Mouse (Mus musculus): Measurements from ENCODE around the gene Eri2. TPM values are rescaled to one million over a fixed set of nuclear protein-coding genes. Genes with fewer than 3 reads are reported as not detected.

The Eri2 gene
- polyA plus RNA-seq, 1 experiment: 1.7 TPM

GRCm38 (mm10) chr7:119794251-119794638 lies 387 bp upstream of the Eri2 start:
- H3K4me2 ChIP-seq (ENCODE audit: low read depth): peak overlapping the region; percentile 78
- peaks cover 8% of the 10 kb centered on the region for H3K79me2 ChIP-seq (ENCODE audit: control insufficient read depth, insufficient read depth)
- TF ChIP-seq TCF3 (IDR thresholded peaks at IDR 0.05; ENCODE audit: insufficient read length, low read depth) (no peak), SRF (IDR thresholded peaks at IDR 0.05; ENCODE audit: control insufficient read depth, insufficient read length, low read depth) (no peak)
- H3K36me3 ChIP-seq (ENCODE audit: control insufficient read depth, insufficient read depth): peaks cover 4% of the 10 kb centered on the region
- H3K27me3 ChIP-seq (ENCODE audit: control insufficient read depth, insufficient read depth, insufficient read length): no peaks in the 10 kb centered on the region
- H3K4me3 ChIP-seq: peak overlapping the region; percentile 96
- H3ac ChIP-seq (ENCODE audit: control insufficient read depth, insufficient read length): peak overlapping the region; percentile 77

GRCm38 (mm10) chr7:119789024-119789423 lies 4.8 kb downstream of the Eri2 start:
- TF ChIP-seq USF1 (IDR thresholded peaks at IDR 0.05; ENCODE audit: low read depth) (no peak), TCF12 (IDR thresholded peaks at IDR 0.05; ENCODE audit: insufficient read depth, poor library complexity, severe bottlenecking) (no peak)
- Histone ChIP-seq H3K36me3 (ENCODE audit: control insufficient read depth, insufficient read depth) (peaks cover 30% of the 10 kb centered on the region), H3K79me2 (ENCODE audit: control insufficient read depth, insufficient read depth) (no peaks in the 10 kb centered on the region)

GRCm38 (mm10) chr7:119784908-119785307 lies 8.9 kb downstream of the Eri2 start:
- Histone ChIP-seq H3K4me3 (no peak overlapping the region), H3K79me2 (ENCODE audit: control insufficient read depth, insufficient read depth) (no peaks in the 10 kb centered on the region), H3K27me3 (ENCODE audit: control insufficient read depth, insufficient read depth, insufficient read length) (no peaks in the 10 kb centered on the region), H3ac (ENCODE audit: control insufficient read depth, insufficient read length) (no peak overlapping the region), H3K36me3 (ENCODE audit: control insufficient read depth, insufficient read depth) (peaks cover 30% of the 10 kb centered on the region), H3K4me2 (ENCODE audit: low read depth) (no peak overlapping the region)
- TF ChIP-seq REST (IDR thresholded peaks at IDR 0.05; ENCODE audit: insufficient read depth, insufficient read length) (no peak), TCF3 (IDR thresholded peaks at IDR 0.05; ENCODE audit: insufficient read length, low read depth) (no peak), SRF (IDR thresholded peaks at IDR 0.05; ENCODE audit: control insufficient read depth, insufficient read length, low read depth) (no peak), POLR2AphosphoS2 (IDR thresholded peaks at IDR 0.05; ENCODE audit: insufficient read length, low read depth) (no peak), MYOD1 (IDR thresholded peaks at IDR 0.05; ENCODE audit: control insufficient read depth in 1 of 3, insufficient read length in 2 of 3, low read depth in 2 of 3) (no peak), CEBPB (IDR thresholded peaks at IDR 0.05; ENCODE audit: insufficient read depth, poor library complexity, severe bottlenecking) (no peak), USF1 (IDR thresholded peaks at IDR 0.05; ENCODE audit: low read depth) (no peak), TCF12 (IDR thresholded peaks at IDR 0.05; ENCODE audit: insufficient read depth, poor library complexity, severe bottlenecking) (no peak), MAX (IDR thresholded peaks at IDR 0.05; ENCODE audit: low read depth) (no peak), E2F4 (IDR thresholded peaks at IDR 0.05; ENCODE audit: insufficient read depth) (no peak)

More at GRCm38 (mm10) chr7:119789024-119789423, 4.8 kb downstream of the Eri2 start:
- Histone ChIP-seq H3K4me3 (no peak overlapping the region), H3ac (ENCODE audit: control insufficient read depth, insufficient read length) (no peak overlapping the region), H3K4me2 (ENCODE audit: low read depth) (no peak overlapping the region), H3K27me3 (ENCODE audit: control insufficient read depth, insufficient read depth, insufficient read length) (no peaks in the 10 kb centered on the region)

- Histone ChIP-seq H3K27me3 (ENCODE audit: control insufficient read depth, insufficient read depth, insufficient read length) (no peaks in the 10 kb centered on the region), H3K4me3 (no peak overlapping the region), H3K79me2 (ENCODE audit: control insufficient read depth, insufficient read depth) (no peaks in the 10 kb centered on the region), H3K36me3 (ENCODE audit: control insufficient read depth, insufficient read depth) (peaks cover 19% of the 10 kb centered on the region), H3K4me2 (ENCODE audit: low read depth) (no peak overlapping the region), H3ac (ENCODE audit: control insufficient read depth, insufficient read length) (no peak overlapping the region)
- TF ChIP-seq MAX (IDR thresholded peaks at IDR 0.05; ENCODE audit: low read depth): no peak
- no peak for TF ChIP-seq USF1 (IDR thresholded peaks at IDR 0.05; ENCODE audit: low read depth)
- no peak for TF ChIP-seq POLR2A (IDR thresholded peaks at IDR 0.05; ENCODE audit: insufficient read length, low read depth)
- no peak for TF ChIP-seq TCF3 (IDR thresholded peaks at IDR 0.05; ENCODE audit: insufficient read length, low read depth)
- no peak for TF ChIP-seq E2F4 (IDR thresholded peaks at IDR 0.05; ENCODE audit: insufficient read depth)
- no peak for TF ChIP-seq MYOG (IDR thresholded peaks at IDR 0.05; ENCODE audit: control insufficient read depth in 1 of 3, insufficient read depth in 1 of 3, insufficient read length in 2 of 3, low read depth in 2 of 3)
- TF ChIP-seq CEBPB (IDR thresholded peaks at IDR 0.05; ENCODE audit: insufficient read depth, poor library complexity, severe bottlenecking): no peak
- no peak for TF ChIP-seq REST (IDR thresholded peaks at IDR 0.05; ENCODE audit: insufficient read depth, insufficient read length)
- TF ChIP-seq SRF (IDR thresholded peaks at IDR 0.05; ENCODE audit: control insufficient read depth, insufficient read length, low read depth): no peak
- no peak for TF ChIP-seq POLR2AphosphoS2 (IDR thresholded peaks at IDR 0.05; ENCODE audit: insufficient read length, low read depth)
- no peak for TF ChIP-seq TCF12 (IDR thresholded peaks at IDR 0.05; ENCODE audit: insufficient read depth, poor library complexity, severe bottlenecking)
Measured at GRCm38 (mm10) chr7:119783453-119783852, 10.4 kb downstream of the Eri2 start.

GRCm38 (mm10) chr7:119769895-119770294 lies 24.0 kb downstream of the Eri2 start:
- no peaks in the 10 kb centered on the region for H3K27me3 ChIP-seq (ENCODE audit: control insufficient read depth, insufficient read depth, insufficient read length)
- H3ac ChIP-seq (ENCODE audit: control insufficient read depth, insufficient read length): no peak overlapping the region
- H3K4me3 ChIP-seq: no peak overlapping the region
- no peaks in the 10 kb centered on the region for H3K36me3 ChIP-seq (ENCODE audit: control insufficient read depth, insufficient read depth)
- TF ChIP-seq MAX (IDR thresholded peaks at IDR 0.05; ENCODE audit: low read depth) (no peak), POLR2A (IDR thresholded peaks at IDR 0.05; ENCODE audit: insufficient read length, low read depth) (no peak), MYOG (IDR thresholded peaks at IDR 0.05; ENCODE audit: control insufficient read depth in 1 of 3, insufficient read depth in 1 of 3, insufficient read length in 2 of 3, low read depth in 2 of 3) (no peak), POLR2AphosphoS2 (IDR thresholded peaks at IDR 0.05; ENCODE audit: insufficient read length, low read depth) (no peak), USF1 (IDR thresholded peaks at IDR 0.05; ENCODE audit: low read depth) (no peak), SRF (IDR thresholded peaks at IDR 0.05; ENCODE audit: control insufficient read depth, insufficient read length, low read depth) (no peak), CEBPB (IDR thresholded peaks at IDR 0.05; ENCODE audit: insufficient read depth, poor library complexity, severe bottlenecking) (no peak), REST (IDR thresholded peaks at IDR 0.05; ENCODE audit: insufficient read depth, insufficient read length) (no peak), MYOD1 (IDR thresholded peaks at IDR 0.05; ENCODE audit: control insufficient read depth in 1 of 3, insufficient read length in 2 of 3, low read depth in 2 of 3) (no peak), TCF12 (IDR thresholded peaks at IDR 0.05; ENCODE audit: insufficient read depth, poor library complexity, severe bottlenecking) (no peak), TCF3 (IDR thresholded peaks at IDR 0.05; ENCODE audit: insufficient read length, low read depth) (no peak)
- no peak overlapping the region for H3K4me2 ChIP-seq (ENCODE audit: low read depth)
- no peaks in the 10 kb centered on the region for H3K79me2 ChIP-seq (ENCODE audit: control insufficient read depth, insufficient read depth)

Data from myocyte (in vitro differentiated cells).